Mouse (Mus musculus): ENCODE measurements around the gene Fbxl4. TPM values are rescaled to one million over a fixed set of nuclear protein-coding genes. Genes with fewer than 3 reads are reported as not detected.
A peak's percentile ranks its signal among the peaks of the same experiment; 100 is the strongest.

Gene Fbxl4
- polyA plus RNA-seq, 1 experiment from 2014 or later = 18.4 TPM

DNA sequence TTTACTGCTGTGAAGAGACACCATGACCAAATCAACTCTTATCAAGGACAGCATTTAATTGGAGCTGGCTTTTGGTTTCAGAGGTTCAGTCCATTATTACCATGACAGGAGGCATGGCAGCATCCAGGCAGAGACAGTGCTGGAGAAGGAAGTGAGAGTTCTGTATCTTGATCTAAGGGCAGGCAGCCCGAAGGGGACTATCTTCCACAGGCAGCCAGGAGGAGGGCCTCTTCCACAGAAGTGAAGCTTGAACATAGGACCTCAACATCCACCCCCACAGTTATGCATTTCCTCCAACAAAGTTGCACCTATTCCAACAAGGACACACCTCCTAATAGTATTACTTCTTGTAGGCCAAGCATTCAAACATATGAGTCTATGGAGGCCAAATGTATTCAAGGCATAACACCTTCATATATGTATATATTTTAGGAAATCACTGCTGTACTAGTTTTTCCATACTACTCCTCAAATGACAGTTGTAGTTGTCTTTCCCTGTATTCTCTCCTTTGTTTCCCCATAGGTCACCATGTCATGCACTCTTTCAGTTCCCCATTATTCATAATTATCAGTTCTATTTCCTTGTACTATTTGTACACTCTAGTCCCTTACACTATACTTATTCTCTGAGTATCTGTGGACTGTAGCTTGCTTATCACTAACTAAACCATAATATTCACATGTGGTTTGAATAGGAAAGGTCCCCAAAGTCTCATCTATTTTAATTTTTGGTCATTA lies 26.4 kb downstream of the Fbxl4 start:
- no peaks in the 10 kb centered on the region for H3K27me3 ChIP-seq (ENCODE audit: control insufficient read depth, insufficient read depth, low read length)
- no peak overlapping the region for H3K27ac ChIP-seq
- WGBS = 100% methylated on average over 1 of the region's 1 CpGs
- H3K4me3 ChIP-seq (replicated peaks; ENCODE audit: low read length) = no peak overlapping the region
- no peaks in the 10 kb centered on the region for H3K36me3 ChIP-seq (replicated peaks; ENCODE audit: control insufficient read depth, insufficient read depth)
- H3K9me3 ChIP-seq (ENCODE audit: control insufficient read depth, low read length) = no peaks in the 10 kb centered on the region
- ATAC-seq (ENCODE audit: low FRiP score) (no peak), DNase-seq (ENCODE audit: low spot score) (no peak)
- no peaks in the 10 kb centered on the region for H3K4me1 ChIP-seq (replicated peaks; ENCODE audit: control insufficient read depth, insufficient read depth, low read length)
- H3K4me2 ChIP-seq (replicated peaks) = no peak overlapping the region
- H3K9ac ChIP-seq = no peak overlapping the region

DNA sequence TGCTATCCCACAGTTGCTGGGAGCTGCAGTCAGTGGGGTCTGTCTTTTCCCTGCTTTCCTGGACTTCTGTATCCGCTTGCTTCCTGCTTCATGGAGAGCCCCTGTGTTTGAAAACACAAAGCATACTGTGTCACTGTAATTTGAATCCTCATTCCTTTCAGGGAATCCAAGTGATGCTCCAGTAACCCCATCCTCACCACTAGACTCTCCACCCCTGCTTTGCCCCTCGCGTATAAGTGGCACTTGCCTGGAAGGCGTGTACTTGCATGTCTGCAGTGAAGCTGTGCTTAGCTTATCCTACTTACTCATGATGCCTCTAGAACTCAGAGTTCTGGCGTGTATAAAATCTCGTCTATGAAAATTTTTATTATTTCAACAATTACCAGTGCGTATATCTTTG lies 32.7 kb downstream of the Fbxl4 start:
- H3K9me3 ChIP-seq (ENCODE audit: control insufficient read depth, low read length) = no peaks in the 10 kb centered on the region

DNA sequence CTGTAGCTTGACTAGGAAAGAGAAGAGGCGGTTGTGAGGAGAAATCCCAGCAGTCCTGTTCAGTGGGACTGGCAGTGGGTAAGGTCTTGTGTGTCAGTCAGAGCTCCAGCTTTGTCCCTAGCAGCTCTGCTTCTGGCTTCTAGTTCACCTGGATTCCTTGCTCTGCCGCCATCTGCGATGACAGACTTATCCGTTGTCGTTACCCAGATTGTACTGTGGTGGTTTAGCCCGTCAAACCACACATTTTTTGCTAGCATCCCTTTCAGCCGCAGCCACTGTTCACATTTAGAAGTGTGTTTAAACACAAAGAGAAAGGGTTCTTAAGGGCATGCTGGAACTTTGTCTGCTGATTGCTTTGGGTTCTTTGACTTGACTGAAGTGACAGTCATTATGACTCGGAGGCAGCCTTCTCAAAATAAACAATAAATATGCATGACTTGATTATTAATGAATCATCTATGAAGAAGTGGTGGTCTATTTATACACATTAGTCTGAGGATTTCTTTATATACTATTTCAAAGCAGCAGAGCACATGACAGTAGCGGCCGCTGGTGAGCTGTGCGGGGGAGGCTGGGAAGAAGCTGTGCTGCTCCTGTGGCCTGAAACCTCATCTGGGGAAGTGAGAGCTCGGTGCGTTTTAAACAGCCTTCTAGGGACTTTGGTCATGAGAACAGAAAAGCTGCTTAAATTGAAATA lies 35.6 kb downstream of the Fbxl4 start:
- Histone ChIP-seq H3K4me1 (replicated peaks; ENCODE audit: control insufficient read depth, insufficient read depth, low read length) (peaks cover 4% of the 10 kb centered on the region; the same call in 1 of the 2 replicates), H3K9me3 (ENCODE audit: control insufficient read depth, low read length) (no peaks in the 10 kb centered on the region), H3K9ac (no peak overlapping the region), H3K4me3 (replicated peaks; ENCODE audit: low read length) (no peak overlapping the region), H3K4me2 (replicated peaks) (no peak overlapping the region), H3K27ac (no peak overlapping the region), H3K36me3 (replicated peaks; ENCODE audit: control insufficient read depth, insufficient read depth) (no peaks in the 10 kb centered on the region), H3K27me3 (ENCODE audit: control insufficient read depth, insufficient read depth, low read length) (no peaks in the 10 kb centered on the region)
- ATAC-seq (ENCODE audit: low FRiP score) (peak; percentile 18; the same call in 1 of the 2 replicates), DNase-seq (ENCODE audit: low spot score) (peak; percentile 32)
- WGBS = 56% methylated on average over 13 of the region's 13 CpGs

More for the DNA sequence above, 32.7 kb downstream of the Fbxl4 start:
- Histone ChIP-seq H3K4me2 (replicated peaks) (no peak overlapping the region), H3K4me3 (replicated peaks; ENCODE audit: low read length) (no peak overlapping the region), H3K4me1 (replicated peaks; ENCODE audit: control insufficient read depth, insufficient read depth, low read length) (peaks cover 4% of the 10 kb centered on the region; the same call in 1 of the 2 replicates), H3K9ac (no peak overlapping the region), H3K27ac (no peak overlapping the region), H3K27me3 (ENCODE audit: control insufficient read depth, insufficient read depth, low read length) (no peaks in the 10 kb centered on the region), H3K36me3 (replicated peaks; ENCODE audit: control insufficient read depth, insufficient read depth) (no peaks in the 10 kb centered on the region)
- no peak for ATAC-seq (ENCODE audit: low FRiP score)
- 52% methylated on average over 7 of the region's 7 CpGs for WGBS
- DNase-seq (ENCODE audit: low spot score) = no peak

DNA sequence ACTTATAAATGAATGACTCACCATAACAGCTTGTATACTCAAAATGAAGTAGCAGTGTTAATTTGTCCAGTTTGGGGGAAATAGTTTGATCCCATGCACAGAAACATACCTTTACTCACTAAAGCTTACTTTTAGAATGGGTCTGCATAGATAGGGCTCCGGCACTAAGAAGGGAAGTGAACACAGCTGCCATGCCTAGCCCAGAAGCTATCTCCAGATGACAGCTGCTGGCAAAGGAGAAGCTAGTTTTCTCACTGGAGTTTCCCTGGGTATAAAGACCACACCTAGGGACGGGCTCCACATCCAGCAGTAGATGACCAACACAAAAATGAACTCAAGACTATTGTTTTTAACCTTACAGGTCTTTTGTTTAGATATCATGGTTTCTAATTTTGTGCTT lies 38.1 kb downstream of the Fbxl4 start:
- Histone ChIP-seq H3K27ac (no peak overlapping the region), H3K36me3 (replicated peaks; ENCODE audit: control insufficient read depth, insufficient read depth) (peaks cover 6% of the 10 kb centered on the region; the same call in 1 of the 2 replicates), H3K4me1 (replicated peaks; ENCODE audit: control insufficient read depth, insufficient read depth, low read length) (peaks cover 4% of the 10 kb centered on the region; the same call in 1 of the 2 replicates), H3K9me3 (ENCODE audit: control insufficient read depth, low read length) (no peaks in the 10 kb centered on the region), H3K9ac (no peak overlapping the region), H3K4me2 (replicated peaks) (no peak overlapping the region), H3K27me3 (ENCODE audit: control insufficient read depth, insufficient read depth, low read length) (no peaks in the 10 kb centered on the region), H3K4me3 (replicated peaks; ENCODE audit: low read length) (no peak overlapping the region)
- no peak for DNase-seq (ENCODE audit: low spot score)
- ATAC-seq (ENCODE audit: low FRiP score) = no peak
- 83% methylated on average over 2 of the region's 2 CpGs for WGBS

DNA sequence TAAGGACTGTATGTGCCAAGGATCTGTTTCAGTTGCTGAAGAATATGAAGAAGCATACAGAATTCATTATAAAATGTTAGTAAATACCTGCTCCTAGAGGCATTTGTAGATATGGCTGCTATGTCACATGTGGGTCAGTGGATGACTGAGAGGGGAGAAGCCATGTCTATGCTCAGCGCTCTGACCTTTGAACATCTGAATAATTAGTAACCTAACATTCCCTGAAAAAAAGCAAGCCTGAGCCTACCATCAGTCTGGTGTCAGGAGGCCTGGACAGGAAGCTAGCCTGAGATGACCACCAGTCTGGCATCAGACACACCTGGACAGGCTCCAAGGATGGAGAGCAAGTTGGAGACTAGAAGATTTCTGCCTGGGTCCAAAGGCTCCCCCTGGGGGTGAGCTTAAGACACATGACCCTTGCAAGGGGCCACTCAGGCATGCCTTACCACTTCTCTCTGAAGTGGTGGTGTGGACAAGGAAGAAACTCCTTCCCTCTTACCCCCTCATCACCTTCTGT lies 39.2 kb downstream of the Fbxl4 start:
- ATAC-seq (ENCODE audit: low FRiP score) (peak; percentile 25; the same call in 1 of the 2 replicates), DNase-seq (ENCODE audit: low spot score) (no peak)
- Histone ChIP-seq H3K27me3 (ENCODE audit: control insufficient read depth, insufficient read depth, low read length) (no peaks in the 10 kb centered on the region), H3K27ac (no peak overlapping the region), H3K36me3 (replicated peaks; ENCODE audit: control insufficient read depth, insufficient read depth) (peaks cover 6% of the 10 kb centered on the region; the same call in 1 of the 2 replicates), H3K9ac (no peak overlapping the region), H3K9me3 (ENCODE audit: control insufficient read depth, low read length) (no peaks in the 10 kb centered on the region), H3K4me1 (replicated peaks; ENCODE audit: control insufficient read depth, insufficient read depth, low read length) (peaks cover 4% of the 10 kb centered on the region; the same call in 1 of the 2 replicates), H3K4me3 (replicated peaks; ENCODE audit: low read length) (no peak overlapping the region), H3K4me2 (replicated peaks) (no peak overlapping the region)
- 95% methylated on average over 1 of the region's 1 CpGs for WGBS

DNA sequence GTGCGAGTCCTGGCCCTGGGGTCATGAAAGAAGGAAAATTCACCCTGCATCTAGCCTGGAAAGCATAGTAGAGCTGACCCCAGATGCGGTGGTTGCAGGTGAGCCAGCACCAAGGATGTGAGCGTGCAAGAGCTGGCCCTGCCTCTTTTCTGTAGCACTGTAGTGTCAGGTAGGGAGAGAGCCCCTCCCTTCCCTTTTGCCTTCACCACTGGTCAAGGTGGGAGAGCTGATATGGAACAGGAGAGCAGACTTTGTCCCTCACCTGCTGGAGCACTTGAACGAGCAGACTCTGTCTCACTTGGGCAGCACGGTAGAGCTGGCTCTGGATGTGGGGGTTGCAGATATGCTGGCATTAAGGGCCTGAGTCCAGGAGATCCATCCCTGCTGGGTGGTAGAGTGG lies 39.7 kb downstream of the Fbxl4 start:
- H3K4me2 ChIP-seq (replicated peaks) = no peak overlapping the region
- no peak overlapping the region for H3K27ac ChIP-seq
- H3K9me3 ChIP-seq (ENCODE audit: control insufficient read depth, low read length) = no peaks in the 10 kb centered on the region
- WGBS = 94% methylated on average over 5 of the region's 5 CpGs
- ATAC-seq (ENCODE audit: low FRiP score) (peak; percentile 35; the same call in 1 of the 2 replicates), DNase-seq (ENCODE audit: low spot score) (no peak)
- no peak overlapping the region for H3K9ac ChIP-seq
- no peak overlapping the region for H3K4me3 ChIP-seq (replicated peaks; ENCODE audit: low read length)
- peaks cover 4% of the 10 kb centered on the region; the same call in 1 of the 2 replicates for H3K4me1 ChIP-seq (replicated peaks; ENCODE audit: control insufficient read depth, insufficient read depth, low read length)
- no peaks in the 10 kb centered on the region for H3K27me3 ChIP-seq (ENCODE audit: control insufficient read depth, insufficient read depth, low read length)
- H3K36me3 ChIP-seq (replicated peaks; ENCODE audit: control insufficient read depth, insufficient read depth) = peaks cover 6% of the 10 kb centered on the region; the same call in 1 of the 2 replicates

DNA sequence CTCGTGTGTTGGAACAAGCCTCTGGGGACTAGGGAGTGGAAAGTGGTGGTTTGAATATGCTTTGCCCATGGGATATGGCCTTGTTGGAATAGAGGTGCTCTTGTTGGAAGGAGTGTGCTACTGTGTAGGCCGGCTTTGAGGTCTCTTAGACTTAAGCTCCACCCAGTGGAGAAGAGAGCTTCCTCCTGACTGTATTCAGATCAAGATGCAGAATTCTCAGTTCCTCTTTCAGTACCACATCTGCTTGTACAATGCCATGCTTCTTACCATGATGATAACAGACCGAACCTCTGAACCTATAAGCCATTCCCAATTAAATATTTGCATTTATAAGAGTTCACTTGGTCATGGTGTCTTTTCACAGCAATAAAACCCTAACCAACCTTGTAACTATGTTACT lies 44.7 kb downstream of the Fbxl4 start:
- no peak overlapping the region for H3K27ac ChIP-seq
- 91% methylated on average over 3 of the region's 3 CpGs for WGBS
- no peaks in the 10 kb centered on the region for H3K9me3 ChIP-seq (ENCODE audit: control insufficient read depth, low read length)
- H3K4me2 ChIP-seq (replicated peaks) = no peak overlapping the region
- peaks cover 6% of the 10 kb centered on the region; the same call in 1 of the 2 replicates for H3K36me3 ChIP-seq (replicated peaks; ENCODE audit: control insufficient read depth, insufficient read depth)
- ATAC-seq (ENCODE audit: low FRiP score) = no peak
- H3K9ac ChIP-seq = no peak overlapping the region
- DNase-seq (ENCODE audit: low spot score) = no peak
- no peaks in the 10 kb centered on the region for H3K27me3 ChIP-seq (ENCODE audit: control insufficient read depth, insufficient read depth, low read length)
- H3K4me1 ChIP-seq (replicated peaks; ENCODE audit: control insufficient read depth, insufficient read depth, low read length) = no peaks in the 10 kb centered on the region
- no peak overlapping the region for H3K4me3 ChIP-seq (replicated peaks; ENCODE audit: low read length)

DNA sequence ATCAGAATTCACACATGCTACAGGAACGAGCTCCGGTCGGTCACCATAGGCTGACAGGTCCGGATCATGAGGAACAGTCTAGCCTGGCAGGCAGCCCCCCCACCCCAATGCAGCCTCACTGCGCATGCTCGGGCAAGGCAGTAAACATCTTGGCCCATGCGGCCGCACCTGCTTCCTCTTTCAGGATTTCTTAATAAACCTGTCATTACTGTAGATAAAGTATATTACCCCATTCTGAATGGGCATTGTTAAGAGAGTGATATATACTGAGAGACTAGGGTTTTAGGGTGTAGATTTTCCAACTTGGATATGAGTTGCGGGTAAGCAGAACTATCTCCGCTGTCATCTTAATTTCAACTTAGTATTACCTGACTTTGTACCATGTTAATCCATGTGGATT lies 45.6 kb downstream of the Fbxl4 start:
- no peak for DNase-seq (ENCODE audit: low spot score)
- Histone ChIP-seq H3K4me2 (replicated peaks) (no peak overlapping the region), H3K27ac (no peak overlapping the region), H3K36me3 (replicated peaks; ENCODE audit: control insufficient read depth, insufficient read depth) (peaks cover 6% of the 10 kb centered on the region; the same call in 1 of the 2 replicates), H3K4me3 (replicated peaks; ENCODE audit: low read length) (no peak overlapping the region), H3K9ac (no peak overlapping the region), H3K27me3 (ENCODE audit: control insufficient read depth, insufficient read depth, low read length) (no peaks in the 10 kb centered on the region), H3K4me1 (replicated peaks; ENCODE audit: control insufficient read depth, insufficient read depth, low read length) (no peaks in the 10 kb centered on the region), H3K9me3 (ENCODE audit: control insufficient read depth, low read length) (no peaks in the 10 kb centered on the region)
- ATAC-seq (ENCODE audit: low FRiP score) = no peak
- WGBS = 96% methylated on average over 10 of the region's 10 CpGs

DNA sequence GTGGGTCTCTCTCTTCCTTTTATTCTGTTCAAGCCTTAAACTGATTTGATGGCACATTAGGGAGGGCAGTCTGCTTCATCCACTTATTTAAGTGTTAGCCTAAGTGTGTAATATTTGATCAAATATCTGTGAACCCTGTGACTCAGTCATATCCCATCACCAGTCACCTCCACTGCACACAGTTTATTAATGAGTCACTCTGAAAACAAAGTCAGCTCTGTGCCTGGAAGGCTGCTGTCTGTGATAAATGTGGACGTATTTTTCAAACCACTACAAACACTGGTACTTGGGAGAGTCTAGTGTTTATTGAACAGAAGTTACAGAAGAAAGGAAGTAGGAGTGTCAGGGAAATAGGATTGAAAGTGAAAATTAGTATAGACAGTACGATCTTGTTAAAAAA lies 63.3 kb downstream of the Fbxl4 start:
- no peaks in the 10 kb centered on the region for H3K9me3 ChIP-seq (ENCODE audit: control insufficient read depth, low read length)
- ATAC-seq (ENCODE audit: low FRiP score) (no peak), DNase-seq (ENCODE audit: low spot score) (no peak)
- H3K36me3 ChIP-seq (replicated peaks; ENCODE audit: control insufficient read depth, insufficient read depth) = 0 out of 2 replicates have a peak, but pooled peaks cover 4% of the 10 kb centered on the region
- no peak overlapping the region for H3K27ac ChIP-seq
- no peak overlapping the region for H3K4me2 ChIP-seq (replicated peaks)
- no peaks in the 10 kb centered on the region for H3K27me3 ChIP-seq (ENCODE audit: control insufficient read depth, insufficient read depth, low read length)
- no peak overlapping the region for H3K4me3 ChIP-seq (replicated peaks; ENCODE audit: low read length)
- 67% methylated on average over 2 of the region's 2 CpGs for WGBS
- no peaks in the 10 kb centered on the region for H3K4me1 ChIP-seq (replicated peaks; ENCODE audit: control insufficient read depth, insufficient read depth, low read length)
- no peak overlapping the region for H3K9ac ChIP-seq

All from hindbrain, embryonic 14.5 days (tissue).